In genomic region chr6:137155196-137156137, GRCm38 (mm10) we compare ENCODE assay signal across 9 mouse cellular contexts. TPM values are rescaled to one million over a fixed set of nuclear protein-coding genes. Genes with fewer than 3 reads are reported as not detected.
A peak's percentile ranks its signal among the peaks of the same experiment; 100 is the strongest.
DNase-seq lines count a peak whose midpoint lies in the region; ATAC-seq and TF ChIP-seq lines count a peak whose summit lies in the region.
"Had no signal": no experiment of that assay in that cellular context is flagged by ENCODE, and none has a peak within 500 bp of the region (broad histone marks: within the 10 kb centered on the region; RNA-seq: fewer than 3 reads in every experiment).

No protein-coding gene starts in this region.

- no peak for DNase-seq in heart, adult 11 months
- peak; percentile 62 for DNase-seq in 3134 (ENCODE audit: extremely low read depth, insufficient read length, low spot score)
- DNase-seq in right cerebral cortex, adult 18-20 months: no peak
- DNase-seq in kidney, postnatal 4 days: no peak
- DNase-seq: cerebellum, adult 8-10 months had no signal

- H3K27me3 ChIP-seq in heart, embryonic 13.5 days (replicated peaks): 0 out of 2 replicates have a peak, but pooled peaks cover 3% of the 10 kb centered on the region
- no peaks in the 10 kb centered on the region for H3K27me3 ChIP-seq in E14TG2a.4 (ENCODE audit: insufficient read depth, low read length)
- H3K27me3 ChIP-seq in embryonic facial prominence, embryonic 13.5 days: no peaks in the 10 kb centered on the region

- no peaks in the 10 kb centered on the region for H3K36me3 ChIP-seq in heart, embryonic 13.5 days
- no peaks in the 10 kb centered on the region for H3K36me3 ChIP-seq in E14TG2a.4 (ENCODE audit: insufficient read depth, low read length)
- no peaks in the 10 kb centered on the region for H3K36me3 ChIP-seq in embryonic facial prominence, embryonic 13.5 days

- no peak for TF ChIP-seq CTCF in E14TG2a.4 (conservative IDR thresholded peaks at IDR 0.05; ENCODE audit: low read length)

- WGBS in heart, embryonic 13.5 days: 55% methylated on average over 26 of the region's 26 CpGs
- WGBS in embryonic facial prominence, embryonic 13.5 days: 61% methylated on average over 26 of the region's 26 CpGs

- H3K4me2 ChIP-seq in heart, embryonic 13.5 days: peak overlapping the region; percentile 38
- peak overlapping the region; percentile 32 for H3K4me2 ChIP-seq in embryonic facial prominence, embryonic 13.5 days

- H3K27ac ChIP-seq in heart, embryonic 13.5 days (replicated peaks): no peak overlapping the region
- no peak overlapping the region; the same call in 1 of the 2 replicates for H3K27ac ChIP-seq in embryonic facial prominence, embryonic 13.5 days

- H3K9me3 ChIP-seq in heart, embryonic 13.5 days: no peaks in the 10 kb centered on the region
- no peaks in the 10 kb centered on the region for H3K9me3 ChIP-seq in E14TG2a.4 (ENCODE audit: low read length)
- no peaks in the 10 kb centered on the region for H3K9me3 ChIP-seq in embryonic facial prominence, embryonic 13.5 days

- 0 out of 2 replicates have a peak overlapping the region, but pooled peaks have one; percentile 5 for H3K4me3 ChIP-seq in heart, embryonic 13.5 days
- H3K4me3 ChIP-seq in E14TG2a.4 (replicated peaks; ENCODE audit: low read length): peak overlapping the region; percentile 63
- no peak overlapping the region for H3K4me3 ChIP-seq in embryonic facial prominence, embryonic 13.5 days

- ATAC-seq in heart, embryonic 13.5 days (ENCODE audit: extremely low read depth, insufficient number of reproducible peaks, low FRiP score, low TSS enrichment): no peak
- no peak for ATAC-seq in embryonic facial prominence, embryonic 13.5 days (ENCODE audit: insufficient number of reproducible peaks, insufficient read depth, low FRiP score, low TSS enrichment, low read depth)
- ATAC-seq: forebrain, embryonic 16.5 days had no signal

- no peak overlapping the region for H3K9ac ChIP-seq in heart, embryonic 13.5 days
- no peak overlapping the region for H3K9ac ChIP-seq in embryonic facial prominence, embryonic 13.5 days

- H3K4me1 ChIP-seq in heart, embryonic 13.5 days: peaks cover 11% of the 10 kb centered on the region
- H3K4me1 ChIP-seq in E14TG2a.4 (replicated peaks; ENCODE audit: low read depth, low read length): peaks cover 54% of the 10 kb centered on the region
- peaks cover 28% of the 10 kb centered on the region for H3K4me1 ChIP-seq in embryonic facial prominence, embryonic 13.5 days

RNA-seq across cellular contexts. Expression of gene Rerg, which starts 14.8 kb away (rescaled TPM):
- 4.5 and 5.2 TPM in 2 replicates for polyA plus RNA-seq in heart, embryonic 13.5 days (2015; fragmentation: Nextera tagmentation; extraction: Ambion mirVana)
- 19.4 and 37.6 TPM in 2 replicates for polyA plus RNA-seq in embryonic facial prominence, embryonic 13.5 days (2015; fragmentation: Nextera tagmentation; extraction: Ambion mirVana)
